Mouse (Mus musculus): Measurements from ENCODE around the gene A530016L24Rik. TPM values are rescaled to one million over a fixed set of nuclear protein-coding genes. Genes with fewer than 3 reads are reported as not detected.

A530016L24Rik gene
- polyA plus RNA-seq, 2 experiments from 2014 or later = not detected

Other genes starting within 250 kb of the A530016L24Rik start
- gene Tmem179, start 27.3 kb downstream of the A530016L24Rik start, polyA plus RNA-seq (2017; shearing (Covaris generic)) = not detected
- gene Inf2, start 99.3 kb downstream of the A530016L24Rik start, polyA plus RNA-seq (2017; shearing (Covaris generic)) = 10 to 100 TPM in 1 of 2 experiments, 1 to 10 TPM in 1; 9.9 to 11.0 TPM
- 1 to 10 TPM in 1 of 2 experiments, under 1 TPM in 1; 0.86 to 1.3 TPM for gene Adssl1, start 130.6 kb downstream of the A530016L24Rik start, polyA plus RNA-seq (2017; shearing (Covaris generic))
- gene Siva1, start 155.2 kb downstream of the A530016L24Rik start, polyA plus RNA-seq (2017; shearing (Covaris generic)) = 10 to 100 TPM; 38.7 to 44.6 TPM
- gene Akt1, start 185.4 kb downstream of the A530016L24Rik start, polyA plus RNA-seq (2017; shearing (Covaris generic)) = 10 to 100 TPM; 17.3 to 23.5 TPM
- 1 to 10 TPM; 2.2 to 2.6 TPM for gene Zbtb42, start 189.4 kb downstream of the A530016L24Rik start, polyA plus RNA-seq (2017; shearing (Covaris generic))
- gene Cep170b, start 231.0 kb downstream of the A530016L24Rik start, polyA plus RNA-seq (2017; shearing (Covaris generic)) = 1 to 10 TPM; 2.3 to 2.5 TPM